Mouse (Mus musculus) neutrophil, adult 5-6 weeks (primary cell): ENCODE results near the gene Dusp27. TPM values are rescaled to one million over a fixed set of nuclear protein-coding genes. Genes with fewer than 3 reads are reported as not detected.
"Not testable (repeated sequence)": the region's sequence is repeated elsewhere in the genome, so short reads cannot be mapped to it uniquely, and the experiment has no call there.

ENCODE experiments used
- ATAC-seq: fragments of 151-379, 151-347 bp; 2 replicates; pipeline ENCODE4 v1.8.0; 2017; ENCODE audit warnings: mild to moderate bottlenecking, moderate TSS enrichment; ENCODE audit not compliant: insufficient number of reproducible peaks, poor library complexity, low FRiP score, severe bottlenecking; ENCODE audit errors: extremely low read depth
- total RNA-seq: library from RNA; stranded (forward); fragments of 200-1000 nt; gene quantifications from 2 replicates; pipeline ENCODE4 v1.2.3, GENCODE M21; 2017

Dusp27 gene
- total RNA-seq, 1 experiment from 2014 or later = not detected

- ATAC-seq = no peak
Observed at GRCm38 (mm10) chr1:166149441-166149840, 21.7 kb upstream of the Dusp27 start.

- no peak for ATAC-seq
Observed at GRCm38 (mm10) chr1:166147657-166148056, 19.9 kb upstream of the Dusp27 start.

GRCm38 (mm10) chr1:166146626-166147025, 18.9 kb upstream of the Dusp27 start:
- ATAC-seq = no peak

GRCm38 (mm10) chr1:166142369-166142768, 14.6 kb upstream of the Dusp27 start:
- ATAC-seq = no peak

DNA sequence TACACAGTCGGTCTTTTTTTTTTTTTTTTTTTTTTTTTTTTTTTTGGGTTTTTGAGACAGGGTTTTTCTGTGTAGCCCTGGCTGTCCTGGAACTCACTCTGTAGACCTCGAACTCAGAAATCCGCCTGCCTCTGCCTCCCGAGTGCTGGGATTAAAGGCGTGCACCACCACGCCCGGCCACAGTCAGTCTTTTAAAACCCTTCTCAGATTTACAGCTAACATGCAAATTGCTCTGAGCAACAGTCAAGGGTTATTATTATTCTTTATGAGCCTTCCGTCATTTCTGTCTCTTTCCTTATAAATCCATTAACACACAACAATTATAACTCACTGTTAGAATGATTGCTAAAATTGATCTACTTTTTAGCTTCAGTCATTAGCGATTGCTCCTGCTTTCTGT, 14.1 kb upstream of the Dusp27 start:
- not testable (repeated sequence) for ATAC-seq

GRCm38 (mm10) chr1:166139620-166140184, 12.0 kb upstream of the Dusp27 start:
- ATAC-seq = no peak

GRCm38 (mm10) chr1:166139113-166139512, 11.4 kb upstream of the Dusp27 start:
- no peak for ATAC-seq

- ATAC-seq = peak; percentile 54; the same call in 1 of the 2 replicates
Observed at GRCm38 (mm10) chr1:166138136-166138535, 10.4 kb upstream of the Dusp27 start.

DNA sequence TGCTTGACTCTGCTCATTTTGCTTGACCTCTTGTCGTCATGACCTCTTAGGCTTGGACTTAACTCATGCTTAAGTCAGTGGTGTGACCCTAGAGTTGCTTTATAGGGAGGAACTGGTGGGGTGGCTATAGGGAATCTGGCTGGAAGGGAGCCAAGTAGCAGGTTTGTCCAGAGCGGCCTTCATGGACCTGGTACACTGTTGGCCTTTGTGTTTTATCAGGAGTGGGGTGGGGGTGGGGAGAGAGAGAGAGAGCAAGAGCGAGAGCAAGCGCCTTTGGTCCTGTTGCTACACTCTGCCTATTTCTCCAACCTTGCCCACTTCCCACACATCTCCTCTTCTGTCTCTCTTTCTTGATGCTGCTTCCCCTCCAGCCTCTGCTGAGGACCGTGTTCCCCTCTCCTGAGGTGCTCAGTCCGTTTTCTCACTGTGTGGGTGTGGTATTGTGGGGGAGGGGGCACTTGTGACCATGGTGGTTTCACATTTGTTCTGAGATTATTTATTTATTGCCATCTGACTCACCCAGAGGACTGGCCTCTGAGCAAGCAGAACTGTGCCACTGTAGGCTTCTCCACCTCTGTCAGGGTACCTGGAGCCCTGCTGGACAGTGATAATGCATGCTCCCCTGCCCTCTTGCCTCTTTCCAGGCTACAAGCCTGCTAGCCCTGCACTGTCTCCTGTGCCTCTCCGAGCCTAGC, 9.7 kb upstream of the Dusp27 start:
- no peak for ATAC-seq

GRCm38 (mm10) chr1:166135091-166135740, 7.5 kb upstream of the Dusp27 start:
- ATAC-seq = no peak

GRCm38 (mm10) chr1:166132367-166132766, 4.6 kb upstream of the Dusp27 start:
- ATAC-seq = no peak

- ATAC-seq = no peak
Observed at GRCm38 (mm10) chr1:166130224-166130860, 2.6 kb upstream of the Dusp27 start, which contains the start of gene Gpa33. Gene Gpa33, plus strand, starts transcription at chr1:166130238.

DNA sequence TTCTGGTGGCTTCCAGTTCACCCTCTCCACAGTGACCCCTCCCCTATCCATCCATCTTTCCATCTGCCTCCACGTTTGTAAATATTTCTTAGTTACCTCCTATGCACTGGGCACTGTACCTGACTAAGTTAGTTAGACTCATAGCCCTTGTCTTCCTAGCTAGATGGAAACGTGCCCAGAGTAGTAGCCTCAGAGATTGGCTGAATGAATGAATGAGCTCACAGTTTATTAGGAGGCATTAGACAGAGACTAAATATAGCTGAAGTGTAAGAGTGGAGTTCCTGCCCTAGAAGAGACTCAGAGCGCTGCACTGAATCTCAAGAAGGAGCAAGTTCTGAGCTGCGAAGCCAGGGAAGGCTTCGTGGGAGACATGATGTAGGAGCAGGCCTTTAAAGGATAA, 829 bp upstream of the Dusp27 start:
- ATAC-seq = no peak

GRCm38 (mm10) chr1:166126795-166127194, 927 bp downstream of the Dusp27 start:
- ATAC-seq = no peak

DNA sequence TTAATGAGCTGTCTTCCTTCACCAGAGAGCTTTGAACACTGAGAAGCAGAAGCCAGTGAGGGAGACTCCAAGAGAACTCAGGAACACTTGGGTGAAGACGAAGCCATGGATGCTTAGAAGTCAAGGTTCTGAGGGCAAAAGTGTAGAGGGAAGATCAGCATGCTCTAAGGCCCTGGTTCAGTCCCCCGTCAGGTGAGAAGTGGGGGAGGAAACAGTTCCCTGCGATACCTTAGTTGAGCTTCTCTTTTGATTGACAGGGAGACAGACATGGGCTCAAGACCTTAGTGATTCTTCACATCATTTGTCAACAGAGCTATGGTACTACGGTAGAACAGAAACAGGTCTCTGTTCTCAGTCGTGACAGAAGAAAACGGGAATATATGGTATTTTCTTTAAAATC, 1.4 kb downstream of the Dusp27 start:
- no peak for ATAC-seq

DNA sequence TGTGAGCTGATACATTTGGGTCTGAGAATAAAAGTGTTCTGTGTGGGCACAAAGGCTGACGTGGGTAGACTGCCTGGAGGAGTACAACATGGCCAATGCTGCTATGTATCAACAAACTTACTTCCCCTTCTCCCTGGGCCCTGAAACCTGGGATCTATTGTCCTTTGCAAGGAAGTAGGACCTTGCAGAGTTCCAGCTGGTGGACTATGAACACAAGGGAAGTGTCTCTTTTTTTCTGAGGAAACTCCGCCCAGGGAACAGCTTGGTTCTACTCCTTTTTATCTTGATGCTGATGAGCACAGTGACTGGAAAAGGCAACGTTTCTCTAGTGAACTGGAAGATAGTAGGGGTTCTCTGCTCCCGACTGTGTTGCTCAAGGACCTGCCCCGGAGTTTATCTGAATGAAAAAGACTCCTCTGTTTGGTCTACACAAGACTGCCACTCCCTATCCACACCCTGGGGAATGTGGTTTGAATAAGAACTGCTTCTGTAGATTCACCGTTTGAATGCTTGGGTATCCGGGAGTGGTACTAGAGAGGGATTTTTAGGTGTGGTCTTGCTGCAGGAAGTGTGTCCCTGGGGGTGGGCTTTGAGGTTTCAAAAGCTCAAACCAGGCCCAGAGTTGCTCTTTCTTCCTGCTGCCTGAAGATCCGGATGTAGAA, 2.7 kb downstream of the Dusp27 start:
- ATAC-seq = no peak

- ATAC-seq = no peak
Observed at GRCm38 (mm10) chr1:166123751-166124150, 4.0 kb downstream of the Dusp27 start.

DNA sequence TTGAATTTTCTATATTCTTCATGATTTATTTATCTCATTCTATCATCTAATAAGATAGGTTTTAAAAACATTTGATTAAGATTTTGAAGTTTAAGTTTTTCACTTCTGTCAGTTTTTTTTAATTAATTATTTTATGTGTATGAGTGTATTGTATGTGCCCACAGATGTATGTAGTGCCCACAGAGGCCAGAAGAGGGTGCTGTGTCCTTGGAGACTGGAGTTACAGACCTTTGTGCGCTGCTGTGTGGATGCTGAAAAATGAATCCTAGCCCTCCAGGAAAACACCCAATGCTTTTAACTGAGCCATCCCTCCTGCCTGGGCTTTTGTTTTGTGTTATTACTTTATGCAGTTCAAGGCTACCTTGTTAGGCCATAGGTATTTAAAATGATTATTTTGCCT, 4.7 kb downstream of the Dusp27 start:
- no peak for ATAC-seq

- ATAC-seq = no peak
Observed at GRCm38 (mm10) chr1:166122114-166122513, 5.6 kb downstream of the Dusp27 start.
